Mouse (Mus musculus): ENCODE results near the gene Cnfn. TPM values are rescaled to one million over a fixed set of nuclear protein-coding genes. Genes with fewer than 3 reads are reported as not detected.
A peak's percentile ranks its signal among the peaks of the same experiment; 100 is the strongest.

Gene Cnfn
- polyA plus RNA-seq, 1 experiment from 2014 or later, result not detected

GRCm38 (mm10) chr7:25363632-25364031 lies 5.9 kb downstream of the Cnfn start:
- DNase-seq (ENCODE audit: low spot score), result no peak
- no peak overlapping the region for H3K9ac ChIP-seq (replicated peaks; ENCODE audit: low read depth)
- H3K36me3 ChIP-seq (ENCODE audit: insufficient read depth, low read length), result peaks cover 15% of the 10 kb centered on the region; the same call in 1 of the 2 replicates
- H3K4me3 ChIP-seq (ENCODE audit: low read depth, low read length), result no peak overlapping the region
- WGBS, result 92% methylated on average over 17 of the region's 17 CpGs
- TF ChIP-seq CTCF (IDR thresholded peaks at IDR 0.05) (no peak), EP300 (IDR thresholded peaks at IDR 0.05) (no peak)
- no peak for ATAC-seq
- H3K27me3 ChIP-seq (replicated peaks; ENCODE audit: insufficient read depth, low read length), result peaks cover 15% of the 10 kb centered on the region; the same call in 1 of the 2 replicates
- no peak overlapping the region for H3K4me2 ChIP-seq (replicated peaks; ENCODE audit: low read depth, low read length)
- no peaks in the 10 kb centered on the region for H3K9me3 ChIP-seq (ENCODE audit: low read length)
- no peak overlapping the region for H3K27ac ChIP-seq (ENCODE audit: low read length)
- no peaks in the 10 kb centered on the region for H3K4me1 ChIP-seq (ENCODE audit: insufficient read depth, low read depth, low read length)

GRCm38 (mm10) chr7:25363151-25363550 lies 6.4 kb downstream of the Cnfn start:
- DNase-seq (ENCODE audit: low spot score), result no peak
- peaks cover 10% of the 10 kb centered on the region; the same call in 1 of the 2 replicates for H3K27me3 ChIP-seq (replicated peaks; ENCODE audit: insufficient read depth, low read length)
- H3K27ac ChIP-seq (ENCODE audit: low read length), result no peak overlapping the region
- no peak overlapping the region for H3K9ac ChIP-seq (replicated peaks; ENCODE audit: low read depth)
- no peak overlapping the region for H3K4me2 ChIP-seq (replicated peaks; ENCODE audit: low read depth, low read length)
- H3K36me3 ChIP-seq (ENCODE audit: insufficient read depth, low read length), result peaks cover 16% of the 10 kb centered on the region; the same call in 1 of the 2 replicates
- H3K4me3 ChIP-seq (ENCODE audit: low read depth, low read length), result no peak overlapping the region
- no peaks in the 10 kb centered on the region for H3K4me1 ChIP-seq (ENCODE audit: insufficient read depth, low read depth, low read length)
- H3K9me3 ChIP-seq (ENCODE audit: low read length), result no peaks in the 10 kb centered on the region
- ATAC-seq, result no peak
- TF ChIP-seq CTCF (IDR thresholded peaks at IDR 0.05), result peak; percentile 54
- TF ChIP-seq EP300 (IDR thresholded peaks at IDR 0.05), result no peak
- 84% methylated on average over 19 of the region's 19 CpGs for WGBS

- Histone ChIP-seq H3K36me3 (ENCODE audit: insufficient read depth, low read length) (peaks cover 16% of the 10 kb centered on the region; the same call in 1 of the 2 replicates), H3K4me2 (replicated peaks; ENCODE audit: low read depth, low read length) (no peak overlapping the region)
- WGBS, result 81% methylated on average over 19 of the region's 19 CpGs
These were observed 10.8 kb downstream of the Cnfn start for GRCm38 (mm10) chr7:25358721-25359206.

GRCm38 (mm10) chr7:25348861-25349260 lies 20.7 kb downstream of the Cnfn start:
- Histone ChIP-seq H3K4me1 (ENCODE audit: insufficient read depth, low read depth, low read length) (no peaks in the 10 kb centered on the region), H3K9ac (replicated peaks; ENCODE audit: low read depth) (no peak overlapping the region), H3K9me3 (ENCODE audit: low read length) (no peaks in the 10 kb centered on the region), H3K4me2 (replicated peaks; ENCODE audit: low read depth, low read length) (no peak overlapping the region), H3K27ac (ENCODE audit: low read length) (no peak overlapping the region), H3K27me3 (replicated peaks; ENCODE audit: insufficient read depth, low read length) (no peaks in the 10 kb centered on the region), H3K4me3 (ENCODE audit: low read depth, low read length) (no peak overlapping the region), H3K36me3 (ENCODE audit: insufficient read depth, low read length) (peaks cover 18% of the 10 kb centered on the region; the same call in 1 of the 2 replicates)
- ATAC-seq (no peak), DNase-seq (ENCODE audit: low spot score) (no peak)
- WGBS, result 83% methylated on average over 8 of the region's 8 CpGs
- TF ChIP-seq EP300 (IDR thresholded peaks at IDR 0.05), result no peak
- no peak for TF ChIP-seq CTCF (IDR thresholded peaks at IDR 0.05)

More at GRCm38 (mm10) chr7:25358721-25359206, 10.8 kb downstream of the Cnfn start:
- H3K27me3 ChIP-seq (replicated peaks; ENCODE audit: insufficient read depth, low read length), result no peaks in the 10 kb centered on the region
- H3K9me3 ChIP-seq (ENCODE audit: low read length), result no peaks in the 10 kb centered on the region
- H3K4me1 ChIP-seq (ENCODE audit: insufficient read depth, low read depth, low read length), result no peaks in the 10 kb centered on the region
- no peak overlapping the region for H3K9ac ChIP-seq (replicated peaks; ENCODE audit: low read depth)
- no peak overlapping the region for H3K4me3 ChIP-seq (ENCODE audit: low read depth, low read length)
- ATAC-seq (peak; percentile 17; the same call in 1 of the 2 replicates), DNase-seq (ENCODE audit: low spot score) (no peak)
- TF ChIP-seq CTCF (IDR thresholded peaks at IDR 0.05), result no peak
- no peak for TF ChIP-seq EP300 (IDR thresholded peaks at IDR 0.05)
- H3K27ac ChIP-seq (ENCODE audit: low read length), result no peak overlapping the region

GRCm38 (mm10) chr7:25341000-25341784 lies 28.3 kb downstream of the Cnfn start:
- Histone ChIP-seq H3K27me3 (replicated peaks; ENCODE audit: insufficient read depth, low read length) (no peaks in the 10 kb centered on the region), H3K4me1 (ENCODE audit: insufficient read depth, low read depth, low read length) (no peaks in the 10 kb centered on the region), H3K4me2 (replicated peaks; ENCODE audit: low read depth, low read length) (no peak overlapping the region), H3K27ac (ENCODE audit: low read length) (no peak overlapping the region), H3K9me3 (ENCODE audit: low read length) (no peaks in the 10 kb centered on the region), H3K4me3 (ENCODE audit: low read depth, low read length) (no peak overlapping the region), H3K9ac (replicated peaks; ENCODE audit: low read depth) (no peak overlapping the region), H3K36me3 (ENCODE audit: insufficient read depth, low read length) (peaks cover 4% of the 10 kb centered on the region; the same call in 1 of the 2 replicates)
- TF ChIP-seq CTCF (IDR thresholded peaks at IDR 0.05) (no peak), EP300 (IDR thresholded peaks at IDR 0.05) (no peak)
- WGBS, result 77% methylated on average over 20 of the region's 20 CpGs
- DNase-seq (ENCODE audit: low spot score) (no peak), ATAC-seq (0 out of 2 replicates have a peak, but pooled peaks have one; percentile 14)

- 80% methylated on average over 9 of the region's 9 CpGs for WGBS
- DNase-seq (ENCODE audit: low spot score) (no peak), ATAC-seq (no peak)
- H3K9ac ChIP-seq (replicated peaks; ENCODE audit: low read depth), result no peak overlapping the region
- H3K9me3 ChIP-seq (ENCODE audit: low read length), result no peaks in the 10 kb centered on the region
- peaks cover 4% of the 10 kb centered on the region; the same call in 1 of the 2 replicates for H3K36me3 ChIP-seq (ENCODE audit: insufficient read depth, low read length)
- no peaks in the 10 kb centered on the region for H3K4me1 ChIP-seq (ENCODE audit: insufficient read depth, low read depth, low read length)
- no peaks in the 10 kb centered on the region for H3K27me3 ChIP-seq (replicated peaks; ENCODE audit: insufficient read depth, low read length)
- no peak overlapping the region for H3K27ac ChIP-seq (ENCODE audit: low read length)
- H3K4me2 ChIP-seq (replicated peaks; ENCODE audit: low read depth, low read length), result no peak overlapping the region
- H3K4me3 ChIP-seq (ENCODE audit: low read depth, low read length), result no peak overlapping the region
- TF ChIP-seq CTCF (IDR thresholded peaks at IDR 0.05), result no peak
- no peak for TF ChIP-seq EP300 (IDR thresholded peaks at IDR 0.05)
These were observed 30.2 kb downstream of the Cnfn start for GRCm38 (mm10) chr7:25339329-25339728.

Measured in lung, postnatal 0 days (tissue).